Mouse (Mus musculus) thymus, adult 2 months (tissue): Measurements from ENCODE around the gene Pax6. TPM values are rescaled to one million over a fixed set of nuclear protein-coding genes. Genes with fewer than 3 reads are reported as not detected.

Experiments used
- DNase-seq: peaks from one replicate; pipeline ENCODE4 v3.0.0; 2021
- H3K27ac ChIP-seq: fragments of 200-500 bp; 2 replicates; pipeline ENCODE4 v1.5.1; 2012; ENCODE audit warnings: low read length, control low read depth; ENCODE audit not compliant: control insufficient read depth, insufficient read depth
- H3K27me3 ChIP-seq: fragments of 200-500 bp; 2 replicates; pipeline ENCODE4 v1.6.1; 2012; ENCODE audit warnings: mild to moderate bottlenecking, low read length, moderate library complexity, mixed read lengths; ENCODE audit not compliant: control insufficient read depth, insufficient read depth
- H3K36me3 ChIP-seq: fragments of 200-500 bp; 2 replicates; pipeline ENCODE4 v1.6.1; 2012; ENCODE audit warnings: mild to moderate bottlenecking, low read length, moderate library complexity; ENCODE audit not compliant: control insufficient read depth, insufficient read depth
- H3K4me1 ChIP-seq: fragments of 200-500 bp; replicated peaks from 2 replicates; pipeline ENCODE4 v1.6.1; 2012; ENCODE audit warnings: low read length; ENCODE audit not compliant: control insufficient read depth, insufficient read depth
- H3K4me3 ChIP-seq: fragments of 200-500 bp; 2 replicates; pipeline ENCODE4 v1.5.1; 2012; ENCODE audit warnings: mild to moderate bottlenecking, low read length, control low read depth, moderate library complexity; ENCODE audit not compliant: control insufficient read depth, insufficient read depth
- CTCF ChIP-seq: fragments of 200-500 bp; IDR thresholded peaks from 2 replicates; pipeline ENCODE4 v1.5.1; 2012; ENCODE audit warnings: mild to moderate bottlenecking, control low read depth, low read length, moderate library complexity, borderline replicate concordance; ENCODE audit not compliant: control insufficient read depth, poor library complexity, insufficient read depth; ENCODE audit errors: extremely low read depth
- POLR2A ChIP-seq: fragments of 200-500 bp; IDR thresholded peaks from 2 replicates; pipeline ENCODE4 v1.6.1; 2012; ENCODE audit warnings: mild to moderate bottlenecking, low read length, control low read depth, moderate library complexity; ENCODE audit not compliant: control insufficient read depth, poor library complexity, insufficient read depth; ENCODE audit errors: extremely low read depth
- WGBS: fragments of 180-500 bp; shearing (Covaris S2); methylation state at CpG from one replicate; pipeline ENCODE4 v1.1.7; 2018; 5-methylcytosine and 5-hydroxymethylcytosine counted together
- polyA plus RNA-seq: library from polyadenylated mRNA; depleted of rRNA; stranded (reverse); fragments of >200 nt; gene quantifications from 2 replicates; pipeline ENCODE4 v1.2.3, GENCODE M21; 2012

Gene Pax6
- polyA plus RNA-seq, 1 experiment: 0.03 TPM

- Histone ChIP-seq H3K27me3 (peaks cover 44% of the 10 kb centered on the region), H3K4me3 (no peak overlapping the region), H3K4me1 (no peaks in the 10 kb centered on the region), H3K27ac (no peak overlapping the region), H3K36me3 (no peaks in the 10 kb centered on the region)
- TF ChIP-seq POLR2A: no peak
- TF ChIP-seq CTCF: no peak
- no peak for DNase-seq
- 11% methylated on average over 22 of the region's 22 CpGs for WGBS
These were observed 15.2 kb downstream of the Pax6 start for GRCm38 (mm10) chr2:105683771-105684410.

- Histone ChIP-seq H3K27ac (no peak overlapping the region), H3K4me1 (no peaks in the 10 kb centered on the region), H3K4me3 (no peak overlapping the region), H3K27me3 (peaks cover 47% of the 10 kb centered on the region), H3K36me3 (no peaks in the 10 kb centered on the region)
- 14% methylated on average over 11 of the region's 11 CpGs for WGBS
- no peak for DNase-seq
- TF ChIP-seq CTCF (no peak), POLR2A (no peak)
These were observed 16.4 kb downstream of the Pax6 start for GRCm38 (mm10) chr2:105684991-105685650.

- H3K27me3 ChIP-seq: peaks cover 47% of the 10 kb centered on the region
- WGBS: 18% methylated on average over 11 of the region's 11 CpGs
- no peaks in the 10 kb centered on the region for H3K4me1 ChIP-seq
- H3K4me3 ChIP-seq: no peak overlapping the region
- no peak overlapping the region for H3K27ac ChIP-seq
- TF ChIP-seq POLR2A: no peak
- no peak for TF ChIP-seq CTCF
- H3K36me3 ChIP-seq: no peaks in the 10 kb centered on the region
- DNase-seq: no peak
These were observed 17.0 kb downstream of the Pax6 start for GRCm38 (mm10) chr2:105685651-105686050.

DNA sequence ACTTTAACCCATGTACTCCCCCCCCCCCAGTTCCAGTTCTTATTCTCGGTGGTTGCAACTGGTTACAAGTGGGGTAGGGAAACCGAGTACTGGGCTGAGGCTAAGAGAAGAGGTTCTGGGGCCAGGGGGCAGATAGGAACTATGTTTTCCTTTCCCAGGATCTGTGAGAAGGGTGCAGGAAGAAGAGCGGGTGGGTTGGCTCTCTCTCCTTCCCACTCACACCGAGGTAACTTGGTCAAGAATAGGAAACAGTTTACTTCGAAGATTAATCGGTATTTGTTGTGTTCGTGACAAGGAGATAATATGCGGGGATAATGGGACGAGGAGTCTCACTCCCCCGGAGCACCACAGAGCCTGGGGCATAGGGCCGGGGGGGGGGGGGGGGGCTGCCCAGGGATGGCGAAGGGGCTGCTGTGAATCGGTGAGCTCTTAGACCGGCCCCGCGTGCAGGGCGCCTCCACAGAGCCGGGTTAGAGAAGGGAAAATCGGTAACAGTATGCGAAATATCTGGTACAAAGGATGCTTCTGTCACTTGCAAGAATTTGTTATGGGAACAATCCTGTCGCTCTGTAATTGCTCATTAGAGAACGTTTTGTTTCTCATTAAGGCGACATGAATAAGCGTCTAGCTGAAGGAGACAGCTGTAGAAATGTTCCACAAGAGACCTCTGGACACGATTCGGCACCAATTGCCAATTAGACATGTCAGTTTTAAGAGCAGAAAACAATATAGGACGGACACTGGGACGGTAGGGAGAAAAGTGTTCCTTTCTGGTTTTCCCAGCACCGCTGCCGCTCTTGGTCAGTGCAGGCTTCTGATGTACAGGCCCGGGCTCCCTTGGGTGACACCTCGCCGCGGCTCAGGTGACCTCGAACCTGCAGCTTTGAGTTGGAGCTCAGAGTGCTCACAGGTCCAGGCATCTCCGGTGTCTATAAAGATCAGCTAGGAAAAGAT, 17.9 kb downstream of the Pax6 start:
- Histone ChIP-seq H3K36me3 (no peaks in the 10 kb centered on the region), H3K4me1 (no peaks in the 10 kb centered on the region), H3K27ac (no peak overlapping the region), H3K4me3 (no peak overlapping the region), H3K27me3 (peaks cover 47% of the 10 kb centered on the region)
- no peak for TF ChIP-seq CTCF
- TF ChIP-seq POLR2A: no peak
- DNase-seq: no peak
- WGBS: 8% methylated on average over 35 of the region's 36 CpGs

DNA sequence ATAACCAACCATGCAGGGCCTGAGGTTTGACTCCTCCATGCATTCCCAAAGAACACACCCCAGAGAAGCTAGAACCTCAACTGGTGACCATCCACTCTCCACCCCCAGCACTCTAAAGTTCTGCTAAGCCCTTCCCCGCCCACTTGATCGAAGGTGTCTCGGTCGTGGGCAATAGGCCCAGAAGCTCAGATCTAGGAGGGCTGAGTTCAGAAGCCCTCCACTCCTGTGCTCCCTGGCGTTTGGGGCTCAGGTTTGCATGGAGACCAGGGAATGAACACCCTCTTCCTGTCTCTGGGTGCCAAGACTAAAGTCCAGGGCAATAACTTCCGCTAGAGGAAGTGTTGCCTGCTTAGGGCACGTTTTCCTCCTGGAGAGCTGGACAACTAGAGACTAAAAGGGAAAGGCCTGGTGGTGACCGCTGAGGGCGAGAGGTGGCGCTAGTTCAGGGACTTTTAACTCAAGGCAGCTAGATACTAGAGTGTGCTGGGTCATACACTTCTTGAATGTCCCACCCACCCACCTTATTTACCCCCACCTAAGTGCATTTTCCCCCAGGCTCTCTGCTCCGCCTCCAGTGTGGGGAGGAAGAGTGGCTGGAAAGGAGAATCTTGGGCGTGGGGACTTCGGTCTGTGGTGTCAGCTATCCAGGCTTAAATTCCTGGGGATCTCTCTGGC, 18.8 kb downstream of the Pax6 start:
- H3K36me3 ChIP-seq: no peaks in the 10 kb centered on the region
- H3K4me3 ChIP-seq: no peak overlapping the region
- H3K27me3 ChIP-seq: peaks cover 45% of the 10 kb centered on the region
- no peak for DNase-seq
- H3K27ac ChIP-seq: no peak overlapping the region
- WGBS: 10% methylated on average over 13 of the region's 13 CpGs
- H3K4me1 ChIP-seq: no peaks in the 10 kb centered on the region
- TF ChIP-seq POLR2A (no peak), CTCF (no peak)

GRCm38 (mm10) chr2:105688011-105688410, 19.3 kb downstream of the Pax6 start:
- no peak for DNase-seq
- WGBS: 8% methylated on average over 17 of the region's 17 CpGs
- peaks cover 44% of the 10 kb centered on the region for H3K27me3 ChIP-seq
- H3K4me3 ChIP-seq: no peak overlapping the region
- H3K27ac ChIP-seq: no peak overlapping the region
- H3K36me3 ChIP-seq: no peaks in the 10 kb centered on the region
- H3K4me1 ChIP-seq: no peaks in the 10 kb centered on the region
- TF ChIP-seq POLR2A: no peak
